Mouse (Mus musculus): ENCODE results near the gene E130114P18Rik. TPM values are rescaled to one million over a fixed set of nuclear protein-coding genes. Genes with fewer than 3 reads are reported as not detected.

E130114P18Rik gene
- polyA plus RNA-seq, 1 experiment = not detected

GRCm38 (mm10) chr4:97804638-97805037, 26.8 kb upstream of the E130114P18Rik start:
- Histone ChIP-seq H3ac (ENCODE audit: control insufficient read depth, insufficient read length, low read depth) (no peak overlapping the region), H3K79me3 (ENCODE audit: low read depth) (no peaks in the 10 kb centered on the region), H3K79me2 (ENCODE audit: control insufficient read depth, insufficient read depth) (no peaks in the 10 kb centered on the region), H3K27me3 (ENCODE audit: control insufficient read depth, insufficient read depth, insufficient read length) (no peaks in the 10 kb centered on the region), H3K4me3 (ENCODE audit: insufficient read depth, poor library complexity, severe bottlenecking) (no peak overlapping the region), H3K36me3 (ENCODE audit: control insufficient read depth, insufficient read depth) (no peaks in the 10 kb centered on the region)
- TF ChIP-seq MYOG (IDR thresholded peaks at IDR 0.05; ENCODE audit: control insufficient read depth, extremely low read depth, insufficient read length) (no peak), FOSL1 (IDR thresholded peaks at IDR 0.05; ENCODE audit: insufficient read depth, low read length, poor library complexity, severe bottlenecking) (no peak), CTCF (IDR thresholded peaks at IDR 0.05; ENCODE audit: control insufficient read depth, insufficient read depth, insufficient read length) (no peak), CEBPB (IDR thresholded peaks at IDR 0.05; ENCODE audit: low read depth) (no peak), MAX (IDR thresholded peaks at IDR 0.05) (no peak), MYOD1 (IDR thresholded peaks at IDR 0.05; ENCODE audit: control insufficient read depth, insufficient read length, low read depth) (no peak), USF1 (IDR thresholded peaks at IDR 0.05; ENCODE audit: low read depth) (no peak)

GRCm38 (mm10) chr4:97803791-97804190, 25.9 kb upstream of the E130114P18Rik start:
- Histone ChIP-seq H3K79me3 (ENCODE audit: low read depth) (no peaks in the 10 kb centered on the region), H3K79me2 (ENCODE audit: control insufficient read depth, insufficient read depth) (no peaks in the 10 kb centered on the region), H3K36me3 (ENCODE audit: control insufficient read depth, insufficient read depth) (no peaks in the 10 kb centered on the region), H3ac (ENCODE audit: control insufficient read depth, insufficient read length, low read depth) (no peak overlapping the region), H3K27me3 (ENCODE audit: control insufficient read depth, insufficient read depth, insufficient read length) (no peaks in the 10 kb centered on the region), H3K4me3 (ENCODE audit: insufficient read depth, poor library complexity, severe bottlenecking) (no peak overlapping the region)
- no peak for TF ChIP-seq USF1 (IDR thresholded peaks at IDR 0.05; ENCODE audit: low read depth)
- TF ChIP-seq MYOD1 (IDR thresholded peaks at IDR 0.05; ENCODE audit: control insufficient read depth, insufficient read length, low read depth) = no peak
- TF ChIP-seq CTCF (IDR thresholded peaks at IDR 0.05; ENCODE audit: control insufficient read depth, insufficient read depth, insufficient read length) = no peak
- no peak for TF ChIP-seq MYOG (IDR thresholded peaks at IDR 0.05; ENCODE audit: control insufficient read depth, extremely low read depth, insufficient read length)
- no peak for TF ChIP-seq MAX (IDR thresholded peaks at IDR 0.05)
- TF ChIP-seq FOSL1 (IDR thresholded peaks at IDR 0.05; ENCODE audit: insufficient read depth, low read length, poor library complexity, severe bottlenecking) = no peak

GRCm38 (mm10) chr4:97796505-97796904, 18.6 kb upstream of the E130114P18Rik start:
- H3K36me3 ChIP-seq (ENCODE audit: control insufficient read depth, insufficient read depth) = no peaks in the 10 kb centered on the region
- H3K79me3 ChIP-seq (ENCODE audit: low read depth) = no peaks in the 10 kb centered on the region

DNA sequence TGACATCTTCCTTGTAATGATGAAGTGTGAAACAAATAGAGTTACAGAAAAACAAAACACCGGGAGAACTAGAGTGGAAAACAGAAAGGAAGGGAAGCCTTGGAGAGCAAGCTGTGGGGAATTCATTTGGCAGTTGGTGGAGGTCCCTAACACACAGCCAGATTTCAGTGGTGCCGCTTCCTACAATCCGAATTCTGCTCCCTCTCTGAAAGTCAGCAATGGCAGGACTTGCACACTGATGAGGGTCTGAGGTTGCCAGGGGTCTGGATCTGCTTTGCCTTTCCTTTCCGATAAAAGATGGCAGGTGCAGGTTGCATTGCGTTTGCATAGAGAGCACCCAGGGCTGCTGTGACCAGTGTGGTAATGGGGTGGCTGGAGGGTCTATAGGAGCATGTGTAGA, 18.1 kb upstream of the E130114P18Rik start:
- Histone ChIP-seq H3K79me2 (ENCODE audit: control insufficient read depth, insufficient read depth) (no peaks in the 10 kb centered on the region), H3K27me3 (ENCODE audit: control insufficient read depth, insufficient read depth, insufficient read length) (no peaks in the 10 kb centered on the region), H3ac (ENCODE audit: control insufficient read depth, insufficient read length, low read depth) (no peak overlapping the region), H3K36me3 (ENCODE audit: control insufficient read depth, insufficient read depth) (no peaks in the 10 kb centered on the region), H3K79me3 (ENCODE audit: low read depth) (no peaks in the 10 kb centered on the region), H3K4me3 (ENCODE audit: insufficient read depth, poor library complexity, severe bottlenecking) (no peak overlapping the region)
- TF ChIP-seq MAX (IDR thresholded peaks at IDR 0.05) (no peak), MYOG (IDR thresholded peaks at IDR 0.05; ENCODE audit: control insufficient read depth, extremely low read depth, insufficient read length) (no peak), CTCF (IDR thresholded peaks at IDR 0.05; ENCODE audit: control insufficient read depth, insufficient read depth, insufficient read length) (no peak), USF1 (IDR thresholded peaks at IDR 0.05; ENCODE audit: low read depth) (no peak), FOSL1 (IDR thresholded peaks at IDR 0.05; ENCODE audit: insufficient read depth, low read length, poor library complexity, severe bottlenecking) (no peak), CEBPB (IDR thresholded peaks at IDR 0.05; ENCODE audit: low read depth) (no peak), MYOD1 (IDR thresholded peaks at IDR 0.05; ENCODE audit: control insufficient read depth, insufficient read length, low read depth) (no peak)

More at GRCm38 (mm10) chr4:97796505-97796904, 18.6 kb upstream of the E130114P18Rik start:
- no peak overlapping the region for H3K4me3 ChIP-seq (ENCODE audit: insufficient read depth, poor library complexity, severe bottlenecking)
- TF ChIP-seq CEBPB (IDR thresholded peaks at IDR 0.05; ENCODE audit: low read depth) = no peak
- no peak for TF ChIP-seq MAX (IDR thresholded peaks at IDR 0.05)
- no peak for TF ChIP-seq USF1 (IDR thresholded peaks at IDR 0.05; ENCODE audit: low read depth)
- no peak for TF ChIP-seq MYOD1 (IDR thresholded peaks at IDR 0.05; ENCODE audit: control insufficient read depth, insufficient read length, low read depth)
- no peak for TF ChIP-seq FOSL1 (IDR thresholded peaks at IDR 0.05; ENCODE audit: insufficient read depth, low read length, poor library complexity, severe bottlenecking)
- TF ChIP-seq CTCF (IDR thresholded peaks at IDR 0.05; ENCODE audit: control insufficient read depth, insufficient read depth, insufficient read length) = no peak
- no peak for TF ChIP-seq MYOG (IDR thresholded peaks at IDR 0.05; ENCODE audit: control insufficient read depth, extremely low read depth, insufficient read length)
- no peak overlapping the region for H3ac ChIP-seq (ENCODE audit: control insufficient read depth, insufficient read length, low read depth)
- H3K27me3 ChIP-seq (ENCODE audit: control insufficient read depth, insufficient read depth, insufficient read length) = no peaks in the 10 kb centered on the region
- no peaks in the 10 kb centered on the region for H3K79me2 ChIP-seq (ENCODE audit: control insufficient read depth, insufficient read depth)

- Histone ChIP-seq H3ac (ENCODE audit: control insufficient read depth, insufficient read length, low read depth) (no peak overlapping the region), H3K79me3 (ENCODE audit: low read depth) (no peaks in the 10 kb centered on the region), H3K36me3 (ENCODE audit: control insufficient read depth, insufficient read depth) (no peaks in the 10 kb centered on the region), H3K79me2 (ENCODE audit: control insufficient read depth, insufficient read depth) (no peaks in the 10 kb centered on the region), H3K4me3 (ENCODE audit: insufficient read depth, poor library complexity, severe bottlenecking) (no peak overlapping the region), H3K27me3 (ENCODE audit: control insufficient read depth, insufficient read depth, insufficient read length) (no peaks in the 10 kb centered on the region)
- TF ChIP-seq USF1 (IDR thresholded peaks at IDR 0.05; ENCODE audit: low read depth) (no peak), CTCF (IDR thresholded peaks at IDR 0.05; ENCODE audit: control insufficient read depth, insufficient read depth, insufficient read length) (no peak)
These were observed 17.0 kb upstream of the E130114P18Rik start for GRCm38 (mm10) chr4:97794865-97795264.

- Histone ChIP-seq H3K79me2 (ENCODE audit: control insufficient read depth, insufficient read depth) (no peaks in the 10 kb centered on the region), H3K4me3 (ENCODE audit: insufficient read depth, poor library complexity, severe bottlenecking) (no peak overlapping the region), H3K27me3 (ENCODE audit: control insufficient read depth, insufficient read depth, insufficient read length) (no peaks in the 10 kb centered on the region), H3ac (ENCODE audit: control insufficient read depth, insufficient read length, low read depth) (no peak overlapping the region), H3K79me3 (ENCODE audit: low read depth) (no peaks in the 10 kb centered on the region), H3K36me3 (ENCODE audit: control insufficient read depth, insufficient read depth) (no peaks in the 10 kb centered on the region)
- no peak for TF ChIP-seq CEBPB (IDR thresholded peaks at IDR 0.05; ENCODE audit: low read depth)
These were observed 16.1 kb upstream of the E130114P18Rik start for GRCm38 (mm10) chr4:97793931-97794330.

Data from C2C12 (cell line).